Mouse (Mus musculus): ENCODE data around the gene Gm17387.

DNA sequence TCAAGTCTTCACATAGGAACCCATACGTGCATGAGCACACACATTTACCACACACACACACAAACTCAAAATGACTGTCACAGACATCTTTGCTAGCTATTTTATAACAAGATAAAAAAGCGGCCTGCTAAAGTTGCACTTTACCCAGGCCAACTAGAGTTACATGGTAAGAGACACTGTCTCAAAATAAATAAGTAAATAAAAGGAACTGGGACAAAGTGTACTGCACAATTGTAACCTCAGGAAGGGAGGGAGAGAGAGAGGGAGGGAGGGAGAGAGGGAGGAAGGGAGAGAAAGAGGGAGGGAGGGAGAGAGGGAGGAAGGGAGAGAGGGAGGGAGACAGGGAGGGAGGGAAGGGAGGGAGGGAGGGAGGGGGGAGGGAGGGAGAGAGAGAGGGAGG lies 23.5 kb downstream of the Gm17387 start:
- TF ChIP-seq POLR2A (IDR thresholded peaks at IDR 0.05; ENCODE audit: extremely low read depth, insufficient read depth, low read length) (no peak), CTCF (IDR thresholded peaks at IDR 0.05; ENCODE audit: low read depth, low read length) (no peak)

Data from liver, adult 2 months (tissue).